Mouse (Mus musculus): ENCODE data around the gene Mef2a.
"Not testable (repeated sequence)": the region's sequence is repeated elsewhere in the genome, so short reads cannot be mapped to it uniquely, and the experiment has no call there.

The Mef2a gene

DNA sequence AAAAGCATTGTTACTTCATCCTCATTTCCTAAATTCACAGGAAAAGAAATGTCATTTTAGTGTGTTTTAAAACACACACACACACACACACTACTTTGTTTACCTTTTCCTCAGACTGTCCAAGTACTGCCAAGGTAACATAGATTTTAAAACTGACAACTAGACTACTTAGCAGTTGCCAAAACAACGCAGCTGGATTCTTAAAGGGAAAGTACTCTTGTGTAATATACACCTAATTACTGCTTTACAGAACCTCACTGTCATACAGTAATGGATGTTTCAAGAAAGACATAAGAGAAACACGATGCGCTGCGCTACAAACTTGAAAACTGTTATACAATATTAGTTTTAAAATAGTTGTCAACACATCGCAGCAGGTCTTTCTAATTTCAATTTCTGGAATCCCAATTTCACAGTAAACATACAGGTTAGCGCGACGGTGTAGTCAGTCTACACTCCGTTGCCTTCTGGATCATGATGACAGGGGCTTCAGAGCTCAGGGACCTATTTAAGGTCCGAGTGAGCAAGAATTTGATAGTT lies 1.2 kb downstream of the Mef2a start:
- DNase-seq (ENCODE audit: low spot score), result no peak

DNA sequence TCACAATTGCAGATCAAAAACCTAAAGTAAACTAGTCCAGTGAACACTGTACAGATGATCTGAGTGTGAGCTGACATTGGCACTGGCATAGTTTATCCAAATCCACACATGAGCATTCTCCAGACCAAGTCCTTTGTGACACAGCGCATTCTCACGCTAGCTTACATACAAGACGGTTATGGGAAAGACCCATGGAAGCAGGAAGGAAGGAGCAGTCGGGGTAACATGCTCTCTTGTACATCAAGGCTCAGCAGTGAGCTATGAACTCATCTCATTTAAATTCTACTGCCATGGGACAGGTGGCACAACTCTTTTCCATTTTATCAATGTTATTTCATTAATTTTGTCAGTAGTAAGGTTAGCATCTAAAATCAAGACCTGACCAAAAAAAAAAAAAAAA lies 3.0 kb downstream of the Mef2a start:
- DNase-seq (ENCODE audit: low spot score), result no peak

DNA sequence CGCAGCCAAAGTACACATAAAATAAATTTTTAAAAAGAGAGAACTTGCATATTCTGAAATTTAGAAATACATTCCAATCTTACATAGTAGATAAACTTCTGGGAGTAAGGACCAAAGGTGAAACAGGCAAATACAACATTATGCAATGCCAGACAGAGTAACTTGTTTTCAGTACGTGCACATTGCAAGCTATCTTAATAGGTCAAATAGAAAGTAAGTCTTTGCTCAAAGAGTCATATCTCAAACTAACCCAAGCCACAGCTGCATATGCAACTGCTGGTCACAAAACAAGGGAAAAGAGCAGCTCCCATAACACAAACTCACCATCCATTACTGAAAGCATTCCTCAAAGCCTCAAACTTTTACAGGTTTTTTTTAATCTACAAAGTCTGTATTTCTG lies 4.3 kb downstream of the Mef2a start:
- DNase-seq (ENCODE audit: low spot score), result no peak

DNA sequence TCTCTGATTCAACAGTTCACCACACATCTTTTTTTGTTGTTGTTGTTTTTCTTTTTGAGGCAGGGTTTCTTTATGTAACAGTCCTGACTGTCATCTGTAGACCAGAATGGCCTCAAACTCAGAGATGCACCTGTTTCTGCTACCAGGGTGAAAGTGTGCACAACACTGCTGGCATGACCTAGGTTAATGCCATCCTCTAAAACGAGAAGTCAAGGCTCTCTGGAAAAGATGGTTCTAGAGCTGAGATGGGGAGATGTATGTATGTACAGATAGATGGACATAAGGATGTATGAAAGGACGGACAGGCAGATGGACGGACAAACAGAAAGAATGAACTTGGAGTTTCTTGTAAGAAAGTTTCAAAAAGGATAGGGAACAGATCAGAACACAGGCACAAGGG lies 12.1 kb downstream of the Mef2a start:
- DNase-seq (ENCODE audit: low spot score), result no peak

DNA sequence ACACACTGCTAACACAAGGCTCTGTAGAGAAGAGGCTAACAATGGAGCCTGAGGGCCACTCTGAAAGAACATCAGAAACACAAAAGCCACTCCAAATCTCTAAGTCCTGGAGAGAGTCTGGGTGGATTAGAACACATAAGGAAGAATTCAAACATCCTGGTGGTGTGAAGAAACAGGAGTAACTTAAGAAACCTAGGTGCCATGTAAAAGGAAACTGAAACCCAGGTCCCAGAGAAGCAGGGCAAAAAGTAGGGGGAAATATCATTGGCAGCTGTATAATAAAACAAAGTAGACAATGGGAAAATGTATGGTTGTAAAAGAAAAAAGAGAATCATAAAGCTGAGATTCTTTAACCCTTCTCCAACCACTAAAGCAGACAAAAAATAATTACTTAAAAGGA lies 12.8 kb downstream of the Mef2a start:
- DNase-seq (ENCODE audit: low spot score), result no peak

DNA sequence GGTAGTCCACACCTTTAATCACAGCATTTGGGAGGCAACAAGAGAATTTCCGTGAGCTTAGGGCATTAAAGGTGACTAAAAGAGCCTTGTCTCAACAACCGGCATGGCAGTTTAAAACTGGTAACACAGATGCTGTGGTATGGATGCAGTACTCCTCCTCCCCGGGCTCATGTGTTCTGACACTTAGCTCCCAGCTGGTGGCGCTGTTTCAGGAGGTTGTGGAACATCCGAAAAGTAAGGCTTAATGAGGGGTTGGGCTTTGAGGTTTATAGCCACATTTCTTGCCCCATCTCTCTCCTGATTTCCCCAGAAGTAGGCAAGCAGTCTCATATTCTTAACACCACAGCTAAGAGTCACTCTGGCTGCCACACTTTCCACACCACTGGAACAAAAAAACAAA lies 16.8 kb downstream of the Mef2a start:
- no peak for DNase-seq (ENCODE audit: low spot score)

DNA sequence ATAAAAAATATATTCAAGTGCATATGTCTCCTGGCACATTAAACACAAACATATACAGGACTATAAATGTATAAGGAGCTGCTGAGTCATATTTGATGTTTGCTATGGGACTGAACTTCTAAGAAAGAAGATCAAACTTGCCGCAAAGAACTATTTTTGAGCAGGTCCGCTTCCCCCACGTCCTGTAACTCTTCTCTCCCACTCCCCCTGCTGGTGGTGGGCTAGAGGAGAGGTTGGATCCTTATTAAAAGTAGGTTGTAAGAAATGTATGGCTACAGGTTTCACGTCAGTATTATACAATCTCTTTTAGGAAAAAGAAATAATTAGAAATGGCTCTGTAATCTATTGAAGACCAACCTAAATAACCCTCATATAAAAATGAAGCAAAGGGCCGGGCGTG lies 19.0 kb downstream of the Mef2a start:
- DNase-seq (ENCODE audit: low spot score), result no peak

DNA sequence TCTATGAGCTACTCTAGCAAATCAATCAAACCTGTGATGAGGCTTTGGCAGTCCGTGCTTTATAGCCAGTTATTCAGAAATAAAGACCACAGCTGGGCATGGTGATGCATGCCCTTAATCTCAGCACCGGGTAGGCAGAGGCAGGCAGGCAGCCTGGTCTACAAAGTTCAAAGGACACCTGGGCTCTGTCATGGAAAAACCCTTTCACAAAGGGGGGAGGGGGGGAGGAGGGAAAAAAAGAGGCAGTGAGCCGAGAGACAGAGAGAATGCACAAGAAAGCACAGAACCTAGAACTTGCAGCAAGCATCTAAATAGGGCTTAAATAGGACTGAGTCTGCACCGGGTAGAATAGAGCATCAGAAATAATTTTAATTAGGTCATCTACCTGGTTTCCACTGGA lies 19.7 kb downstream of the Mef2a start:
- DNase-seq (ENCODE audit: low spot score), result no peak

DNA sequence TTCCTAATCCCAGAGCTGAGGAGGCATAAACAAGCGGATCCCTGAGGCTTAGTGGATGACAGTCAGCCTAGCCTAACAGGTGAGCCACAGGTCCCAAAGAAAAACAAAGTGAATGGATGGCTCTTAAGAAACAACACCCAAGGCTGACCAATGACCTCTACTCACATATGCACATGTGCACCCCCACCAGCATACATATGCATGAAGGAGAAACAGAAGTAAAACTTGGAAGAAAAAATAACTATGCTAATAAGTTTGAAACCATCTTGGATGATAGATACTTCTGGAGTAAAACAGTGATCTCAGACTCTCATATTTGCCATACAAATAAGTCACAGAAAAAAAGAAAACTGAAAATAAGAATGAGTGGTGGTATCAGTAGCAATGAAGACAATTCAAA lies 28.2 kb downstream of the Mef2a start:
- no peak for DNase-seq (ENCODE audit: low spot score)

DNA sequence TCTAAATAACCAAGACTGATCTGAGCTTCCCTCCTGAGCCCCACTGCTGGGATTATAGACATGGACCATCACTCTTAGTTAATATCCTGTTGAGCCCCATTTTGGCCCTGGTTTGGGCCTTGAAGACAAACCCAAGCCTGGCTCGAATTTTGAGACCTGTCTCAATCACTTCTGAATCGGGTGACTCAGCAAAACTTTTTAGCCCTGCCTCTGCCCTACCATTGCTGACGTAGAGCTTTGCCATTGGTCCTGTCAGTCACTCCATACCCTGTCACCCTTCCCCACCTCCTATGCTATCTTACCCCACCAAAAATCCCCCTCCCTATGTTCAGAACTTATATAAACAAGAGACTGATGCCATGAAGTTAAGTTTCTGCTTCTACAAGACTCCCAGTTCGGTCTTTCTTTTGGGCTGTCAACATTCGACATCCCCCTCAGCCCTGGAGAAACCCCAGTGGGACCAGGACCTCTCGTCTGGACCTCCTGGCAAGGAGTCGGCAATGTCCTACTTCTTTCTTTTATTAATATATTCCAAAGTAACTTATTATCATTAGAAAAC lies 30.5 kb downstream of the Mef2a start:
- no peak for DNase-seq (ENCODE audit: low spot score)

DNA sequence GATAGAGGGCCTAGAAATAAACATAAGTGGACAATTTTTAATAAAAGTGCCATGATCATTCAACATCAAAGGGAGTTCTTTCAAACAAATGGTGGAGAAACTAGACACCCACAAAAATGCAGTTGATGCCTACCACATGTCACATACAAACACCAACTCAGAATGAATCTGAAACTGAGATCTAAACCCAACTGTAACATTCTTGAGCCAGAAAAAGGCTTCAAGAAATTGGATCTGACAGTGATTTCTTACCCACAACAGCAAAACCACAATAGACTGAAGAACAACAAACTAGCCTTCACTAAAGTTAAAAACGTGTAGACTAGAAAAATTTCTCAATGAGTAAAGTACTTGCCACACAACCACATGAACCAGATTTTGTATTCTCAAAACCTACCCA lies 52.3 kb downstream of the Mef2a start:
- DNase-seq (ENCODE audit: low spot score), result no peak

DNA sequence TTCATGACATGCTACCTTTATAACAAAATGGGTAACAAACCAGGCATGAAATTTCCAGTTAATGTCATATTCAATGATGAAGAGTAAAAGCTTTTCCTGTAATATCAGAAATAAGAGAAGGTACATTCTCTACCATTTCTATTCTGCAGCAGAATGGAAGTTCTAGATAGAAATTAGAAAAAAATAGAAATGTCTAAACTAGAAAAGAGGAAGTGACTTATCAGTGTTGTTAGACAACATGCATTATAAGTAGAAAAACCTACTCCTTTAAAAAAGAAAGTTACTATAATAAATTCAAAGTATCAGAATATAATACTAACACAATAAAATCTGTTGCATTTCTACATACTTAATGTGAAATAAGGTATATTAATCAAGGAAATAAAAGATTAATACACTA lies 54.0 kb downstream of the Mef2a start:
- DNase-seq (ENCODE audit: low spot score), result no peak

DNA sequence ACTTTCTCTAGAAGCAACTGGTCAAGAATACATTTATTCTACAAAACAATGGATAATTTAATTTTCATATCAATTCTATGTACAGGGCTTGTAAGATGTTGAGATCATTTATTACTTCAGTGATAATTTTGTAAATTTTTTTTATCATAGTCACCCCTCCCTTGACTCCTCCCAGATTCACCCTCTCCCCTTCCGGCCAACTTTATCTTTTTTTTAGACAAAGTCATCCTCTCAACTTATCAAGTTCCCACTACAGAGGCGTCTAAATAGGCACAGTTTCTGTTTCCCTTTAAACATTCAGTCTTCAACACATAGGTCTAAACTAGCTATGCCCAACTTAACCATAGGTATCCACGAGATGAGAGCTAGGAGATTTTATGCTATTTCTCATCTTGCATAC lies 59.5 kb downstream of the Mef2a start:
- DNase-seq (ENCODE audit: low spot score), result no peak

DNA sequence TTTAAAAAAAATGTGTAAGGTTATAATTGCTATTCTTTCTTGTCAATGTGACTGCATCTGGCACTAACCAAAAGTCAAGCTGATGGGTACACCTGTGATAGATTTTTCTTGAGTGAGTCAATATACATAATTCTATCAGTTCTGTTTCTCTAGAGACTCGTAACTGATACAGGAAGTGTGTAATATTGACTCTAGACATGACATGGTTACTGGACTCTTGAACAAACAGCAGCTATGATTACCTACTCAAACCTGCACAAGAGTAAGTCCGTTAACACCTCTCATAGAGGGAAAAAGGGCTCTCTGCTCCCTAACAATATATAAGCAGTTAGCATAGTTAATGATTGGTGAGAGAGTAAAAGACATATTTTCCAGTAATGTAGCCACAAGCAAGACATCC lies 62.5 kb downstream of the Mef2a start:
- no peak for DNase-seq (ENCODE audit: low spot score)

DNA sequence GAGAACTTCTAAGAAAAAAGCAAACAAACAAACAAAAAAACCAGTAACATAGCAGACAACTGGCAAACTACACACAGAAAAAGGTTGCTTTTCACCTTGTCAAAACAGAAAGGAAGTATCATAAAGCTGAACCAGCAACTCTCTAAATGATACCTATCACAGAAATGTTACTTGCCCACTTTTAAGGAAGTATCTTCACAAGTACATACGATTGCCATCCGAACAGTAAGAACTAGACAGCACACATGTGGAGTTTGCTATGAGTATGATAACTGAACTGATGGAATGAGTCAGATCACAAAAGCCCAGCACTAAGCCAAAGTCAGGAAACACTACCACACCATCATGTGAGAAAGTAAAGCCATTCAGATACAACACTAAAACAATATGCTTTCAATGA lies 64.6 kb downstream of the Mef2a start:
- DNase-seq (ENCODE audit: low spot score), result no peak

DNA sequence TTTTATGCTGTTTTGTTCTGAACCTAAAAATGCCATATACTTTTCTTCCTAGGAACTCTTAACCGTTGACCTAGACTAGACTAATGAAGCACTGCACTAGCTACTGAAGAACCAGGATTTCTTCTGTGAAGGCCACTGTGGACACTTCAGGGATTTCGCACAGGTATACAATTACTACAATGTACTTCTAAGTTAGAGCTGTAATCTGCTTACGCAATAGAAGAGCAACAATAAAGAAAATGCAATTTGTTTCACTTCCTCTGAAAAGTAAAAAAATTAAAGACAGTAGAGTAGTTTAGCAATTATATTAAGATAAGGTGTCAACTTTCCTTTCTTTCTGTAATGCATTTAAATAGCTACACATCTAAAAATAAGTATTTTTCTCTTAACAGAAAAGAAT lies 65.6 kb downstream of the Mef2a start:
- no peak for DNase-seq (ENCODE audit: low spot score)

DNA sequence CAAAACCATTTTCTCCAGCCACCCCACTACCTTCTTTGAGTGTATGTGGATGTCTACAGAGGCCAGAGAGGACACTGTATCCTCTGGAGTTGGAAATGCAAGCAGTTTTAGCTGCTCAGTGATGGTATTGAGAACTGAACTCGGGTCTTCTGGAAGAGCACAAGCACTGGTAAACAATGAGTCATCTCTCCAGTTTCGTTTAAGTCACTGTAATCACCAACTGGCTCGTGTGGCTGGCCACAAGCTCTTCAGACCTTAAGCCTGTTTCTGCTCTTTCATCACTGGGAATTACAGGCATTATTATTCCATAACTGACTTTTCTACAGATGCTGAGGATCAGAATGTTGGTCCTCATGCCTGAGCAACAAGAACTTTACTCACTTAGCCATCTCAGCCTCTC lies 67.7 kb downstream of the Mef2a start:
- no peak for DNase-seq (ENCODE audit: low spot score)

DNA sequence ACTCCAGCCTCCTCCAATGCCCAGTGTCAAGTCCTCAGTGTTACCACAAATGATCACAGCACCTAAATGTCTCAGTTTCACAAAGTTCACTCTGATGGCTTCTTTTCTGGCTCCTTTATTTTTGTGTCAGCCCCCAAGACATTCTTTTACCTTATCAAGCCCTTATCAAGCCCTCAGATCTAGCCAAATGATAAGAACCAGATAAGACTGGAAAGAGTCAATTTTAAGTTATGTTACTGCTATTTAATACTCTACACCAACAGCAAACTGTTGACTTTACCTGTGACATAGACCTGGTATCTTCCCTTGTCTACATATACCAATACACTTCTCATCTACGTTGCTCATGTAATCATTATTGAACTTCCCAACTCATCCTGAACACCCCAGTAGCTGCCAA lies 76.2 kb downstream of the Mef2a start:
- no peak for DNase-seq (ENCODE audit: low spot score)

DNA sequence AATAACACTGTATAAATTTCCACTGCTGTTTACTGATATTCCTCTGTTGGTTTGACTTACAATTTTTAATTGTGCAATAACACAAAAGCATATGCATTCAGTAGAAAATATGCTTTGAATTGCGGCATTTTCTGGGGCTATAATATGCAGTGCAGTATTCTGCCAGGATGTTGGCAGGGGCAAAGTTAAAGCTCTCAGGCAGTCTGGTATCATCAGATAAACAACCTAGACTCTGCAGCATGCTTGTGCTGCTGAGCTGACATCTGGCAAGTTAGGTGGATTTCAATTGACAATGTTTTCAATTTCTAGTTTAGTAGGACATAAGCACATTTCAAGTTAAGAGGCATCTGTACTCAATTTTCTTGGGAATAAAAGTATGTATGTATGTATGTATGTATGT lies 81.3 kb downstream of the Mef2a start:
- DNase-seq (ENCODE audit: low spot score), result no peak

DNA sequence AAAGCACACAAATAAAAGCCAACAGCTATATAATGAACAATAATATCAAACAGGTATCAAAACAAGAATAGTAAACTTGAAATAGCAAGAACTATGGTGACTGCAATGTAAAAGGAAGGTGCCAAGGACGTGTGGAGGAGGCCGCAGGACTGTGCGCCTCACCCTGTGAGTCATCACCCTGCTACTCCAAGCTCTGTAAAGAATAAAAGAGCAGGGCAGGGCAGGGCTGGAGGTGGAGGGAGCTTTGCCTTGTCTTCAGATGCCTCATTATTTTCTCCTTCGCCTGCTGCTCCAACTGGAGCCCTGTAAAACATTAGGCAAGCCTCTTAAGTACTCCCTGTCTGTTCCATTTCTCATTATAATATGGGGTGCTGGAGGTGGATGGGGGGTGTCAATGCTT lies 85.2 kb downstream of the Mef2a start:
- peak; percentile 31 for DNase-seq (ENCODE audit: low spot score)

DNA sequence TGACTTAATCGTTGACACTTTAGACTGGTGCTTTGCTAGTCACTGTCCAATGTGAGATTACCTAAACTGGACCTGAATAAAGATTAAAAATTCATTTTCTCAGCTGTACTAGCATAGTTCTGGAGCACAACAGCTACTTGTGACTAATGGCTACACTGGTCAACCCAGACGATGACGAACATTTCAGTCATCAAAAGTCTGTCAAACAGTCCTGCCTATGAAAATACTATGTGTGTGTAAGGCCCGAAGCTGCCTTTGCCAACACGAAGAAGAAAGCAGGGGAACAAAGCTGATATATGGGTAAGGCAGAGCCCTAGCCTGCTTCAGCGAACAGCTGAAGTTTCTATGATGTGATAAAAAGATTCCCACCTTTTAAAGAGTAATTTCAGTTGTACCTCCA lies 89.1 kb downstream of the Mef2a start:
- DNase-seq (ENCODE audit: low spot score), result no peak

DNA sequence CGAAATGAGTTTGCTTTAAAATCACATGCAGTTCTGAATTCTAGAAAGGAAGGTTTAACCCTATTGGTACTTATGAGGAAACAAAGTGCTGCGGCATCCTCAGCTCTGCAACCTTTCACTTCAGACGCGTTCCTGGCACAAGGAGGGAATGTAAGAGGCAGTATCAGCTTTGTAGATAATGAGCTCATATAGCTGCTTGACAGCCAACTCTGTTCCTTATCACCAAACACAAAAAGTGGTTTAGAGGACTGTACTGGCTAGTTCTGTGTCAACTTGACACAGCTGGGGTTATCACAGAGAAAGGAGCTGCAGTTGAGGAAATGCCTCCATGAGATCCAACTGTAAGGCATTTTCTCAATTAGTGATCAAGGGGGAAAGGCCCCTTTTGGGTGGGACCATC lies 102.2 kb downstream of the Mef2a start:
- not testable (repeated sequence) for DNase-seq (ENCODE audit: low spot score)

DNA sequence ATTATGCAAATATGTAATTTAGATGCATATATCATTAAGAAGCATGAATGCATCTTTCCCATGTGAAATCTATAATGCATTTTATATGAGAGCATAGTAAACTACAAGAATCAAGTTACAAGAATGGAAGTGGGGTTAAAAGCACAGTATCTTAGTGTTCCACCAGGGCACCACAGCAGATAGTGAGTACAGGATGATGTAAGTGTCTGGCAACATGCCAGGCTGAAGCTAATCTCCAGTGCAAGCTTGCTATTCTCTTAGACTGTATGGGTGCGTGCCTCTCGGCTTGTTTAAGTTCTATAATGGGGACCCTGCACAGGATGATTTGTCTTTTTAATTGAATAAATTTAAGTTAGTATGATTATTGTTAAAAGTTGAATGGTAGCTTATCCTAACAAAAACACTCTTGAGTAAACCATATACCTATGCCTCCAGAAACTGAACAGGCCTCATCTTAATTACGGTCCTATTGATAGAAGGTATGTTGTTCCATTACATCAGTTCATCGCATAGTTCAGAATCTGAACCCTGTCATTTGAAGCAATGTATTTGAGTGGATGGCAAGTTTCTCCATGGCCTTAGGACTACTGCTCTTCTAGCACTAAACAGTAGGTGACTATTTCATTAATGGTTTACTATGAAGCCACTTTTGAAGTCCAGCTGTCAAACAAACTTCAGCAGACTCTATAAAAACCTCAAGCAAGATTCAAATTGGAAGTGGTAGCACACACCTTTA lies 112.7 kb downstream of the Mef2a start:
- DNase-seq (ENCODE audit: low spot score), result peak; percentile 79

DNA sequence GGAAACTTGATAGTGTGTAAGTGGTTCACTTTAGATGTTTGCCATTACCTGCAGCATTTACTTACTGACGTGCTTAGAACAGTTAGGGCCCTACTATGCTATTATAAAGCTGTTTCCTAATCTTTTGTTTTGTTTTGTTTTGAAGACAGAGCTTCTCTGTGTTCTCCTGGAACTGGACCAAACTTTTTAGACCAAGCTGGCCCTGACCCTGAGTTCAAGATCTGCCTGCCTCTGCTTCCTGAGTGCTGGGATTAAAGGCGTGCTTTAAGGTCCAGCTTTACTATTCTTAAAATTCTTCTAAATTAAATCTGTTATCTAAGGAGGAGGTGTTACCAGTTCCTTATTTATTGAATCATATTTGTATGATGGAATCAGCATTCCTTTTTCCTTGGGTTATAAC lies 126.6 kb downstream of the Mef2a start:
- DNase-seq (ENCODE audit: low spot score), result no peak
